Mouse (Mus musculus) lung, adult 2 months (tissue): ENCODE results near the gene Pnldc1.

Source experiments
- CTCF ChIP-seq: fragments of 200-500 bp; IDR thresholded peaks from 2 replicates; pipeline ENCODE4 v1.5.1; 2011; ENCODE audit warnings: mild to moderate bottlenecking, low read length, control low read depth; ENCODE audit not compliant: insufficient read depth
- POLR2A ChIP-seq: fragments of 200-500 bp; IDR thresholded peaks from 2 replicates; pipeline ENCODE4 v1.6.1; 2011; ENCODE audit warnings: low read depth, mild to moderate bottlenecking, control low read depth, low read length, borderline replicate concordance; ENCODE audit errors: extremely low read depth

GRCm38 (mm10) chr17:12843826-12844225, 66.2 kb downstream of the Pnldc1 start:
- TF ChIP-seq POLR2A = no peak
- no peak for TF ChIP-seq CTCF
